Mouse (Mus musculus) kidney, postnatal 4 days (tissue): Measurements from ENCODE around the gene Ift46.
A peak's percentile ranks its signal among the peaks of the same experiment; 100 is the strongest.

Source experiments
- DNase-seq, 2 experiments: peaks; one replicate each; pipeline ENCODE4 v3.0.0; 2021; ENCODE audit warnings: mixed read lengths in 2 of 2

The Ift46 gene

GRCm38 (mm10) chr9:44814179-44814578, 46.5 kb downstream of the Ift46 start:
- DNase-seq: no peak

- no peak for DNase-seq
Measured at GRCm38 (mm10) chr9:44817522-44817921, 49.8 kb downstream of the Ift46 start.

GRCm38 (mm10) chr9:44819920-44820827, 52.5 kb downstream of the Ift46 start:
- DNase-seq: no peak

GRCm38 (mm10) chr9:44826660-44827059, 59.0 kb downstream of the Ift46 start:
- no peak for DNase-seq

- DNase-seq: no peak
Measured at GRCm38 (mm10) chr9:44828944-44829343, 61.2 kb downstream of the Ift46 start.

- no peak for DNase-seq
Measured at GRCm38 (mm10) chr9:44830506-44830905, 62.8 kb downstream of the Ift46 start.

GRCm38 (mm10) chr9:44832356-44832755, 64.6 kb downstream of the Ift46 start:
- DNase-seq: peak; percentile 36 to 45

- peak; percentile 84 for DNase-seq
Measured at GRCm38 (mm10) chr9:44836439-44836838, 68.7 kb downstream of the Ift46 start.

- DNase-seq: peak in 1 of 2 experiments; percentile 22
Measured at GRCm38 (mm10) chr9:44841241-44841640, 73.5 kb downstream of the Ift46 start.
